Comparison of ENCODE assay signal across 7 mouse cellular contexts in the genomic region with DNA sequence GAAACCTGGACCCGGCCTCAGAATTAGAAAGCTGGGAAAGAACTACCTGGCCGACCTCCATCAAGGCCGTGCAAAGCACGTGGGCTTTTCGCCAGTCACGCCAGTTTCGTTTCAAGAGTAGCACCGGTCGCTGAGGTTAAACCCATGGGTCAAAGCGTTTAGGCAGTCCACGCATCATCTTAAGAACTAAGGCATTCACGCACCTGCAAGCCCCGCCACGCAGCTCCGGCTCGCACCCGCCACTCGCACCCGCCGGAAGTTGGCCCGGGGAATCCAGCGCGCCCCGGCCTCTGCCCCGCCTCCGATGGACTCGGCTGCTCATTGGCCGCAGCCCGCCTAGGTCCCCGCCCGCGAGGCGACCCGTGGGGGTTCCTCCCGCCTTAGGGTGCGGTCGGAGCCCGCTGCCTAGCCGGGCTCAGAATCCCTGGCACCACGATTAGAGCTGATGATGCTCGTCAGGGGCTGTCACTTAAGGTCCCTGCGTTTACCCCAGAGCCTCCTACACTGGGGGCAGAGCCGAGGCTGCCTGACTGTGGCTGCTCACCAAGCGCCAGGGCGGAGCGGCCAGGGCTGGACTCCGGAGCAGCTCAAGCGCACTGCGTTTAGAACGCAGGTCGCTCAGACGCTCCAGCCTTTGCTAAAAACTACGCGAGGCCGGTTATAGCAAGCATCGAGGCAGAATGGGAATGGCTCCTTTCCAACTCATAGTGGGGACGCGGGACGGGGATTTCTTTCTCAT. TPM values are rescaled to one million over a fixed set of nuclear protein-coding genes. Genes with fewer than 3 reads are reported as not detected.
DNase-seq lines count a peak whose midpoint lies in the region; ATAC-seq lines count a peak whose summit lies in the region.

Gene Gart, minus strand, starts transcription at position 272 of the 739 bp plus-strand sequence.

- DNase-seq in adrenal gland, adult 18-20 months (ENCODE audit: low spot score in 2 of 2) = peak; percentile 94
- DNase-seq in embryo, embryonic 11 days = peak; percentile 96
- DNase-seq in gastrocnemius, postnatal 36 days = peak; percentile 90 to 94
- DNase-seq in left cerebral cortex, postnatal 25 days (ENCODE audit: low spot score in 2 of 2) = peak; percentile 91 to 95
- peak; percentile 92 for DNase-seq in midbrain, embryonic 10.5 days (ENCODE audit: low spot score)
- peak; percentile 88 for DNase-seq in right cerebral cortex, postnatal 4 days

- intact Hi-C loops in gastrocnemius, postnatal 36 days (cut with DNase I) = loop anchor here (5.0 kb wide), 2 partner anchors 40 to 50 kb away; partner anchors contain the start of genes Donson and Tmem50b
- intact Hi-C loops in left cerebral cortex, postnatal 25 days (cut with DNase I) = loop anchor here (2.0 kb wide), 1 partner anchor 50 kb away; the partner anchor contains the start of gene Tmem50b

- H3K4me2 ChIP-seq in intestine, embryonic 15.5 days (replicated peaks) = peak within 1 kb of the TSS; percentile 94

- H3K9me3 ChIP-seq in intestine, embryonic 15.5 days = no peaks in the 10 kb centered on the region
- H3K9me3 ChIP-seq in midbrain, embryonic 10.5 days (replicated peaks) = no peaks in the 10 kb centered on the region

- H3K36me3 ChIP-seq in intestine, embryonic 15.5 days = peaks cover 5% of the 10 kb centered on the region
- H3K36me3 ChIP-seq in midbrain, embryonic 10.5 days = peaks cover 34% of the 10 kb centered on the region

- H3K4me1 ChIP-seq in intestine, embryonic 15.5 days (replicated peaks) = 0 out of 2 replicates have a peak, but pooled peaks cover 9% of the 10 kb centered on the region
- H3K4me1 ChIP-seq in midbrain, embryonic 10.5 days = peaks cover 23% of the 10 kb centered on the region

- H3K4me3 ChIP-seq in intestine, embryonic 15.5 days (replicated peaks) = peak within 1 kb of the TSS; percentile 60
- peak within 1 kb of the TSS; percentile 86 for H3K4me3 ChIP-seq in midbrain, embryonic 10.5 days

- ATAC-seq in intestine, embryonic 15.5 days = peak; percentile 93

- peak within 1 kb of the TSS; percentile 83 for H3K9ac ChIP-seq in intestine, embryonic 15.5 days

- H3K27ac ChIP-seq in intestine, embryonic 15.5 days = peak within 1 kb of the TSS; percentile 97
- H3K27ac ChIP-seq in midbrain, embryonic 10.5 days (replicated peaks) = peak within 1 kb of the TSS; percentile 99

- H3K27me3 ChIP-seq in intestine, embryonic 15.5 days (replicated peaks) = no peaks in the 10 kb centered on the region
- H3K27me3 ChIP-seq in midbrain, embryonic 10.5 days (ENCODE audit: low read depth, poor library complexity, severe bottlenecking) = no peaks in the 10 kb centered on the region

- under 1% methylated on average over 59 of the region's 59 CpGs for WGBS in intestine, embryonic 15.5 days
- under 1% methylated on average over 59 of the region's 59 CpGs for WGBS in midbrain, embryonic 10.5 days

RNA-seq across cellular contexts. Expression of gene Gart, which starts in this region (rescaled TPM):
- total RNA-seq in adrenal gland, adult 18-20 months (2021) = 100 to 1,000 TPM in 1 of 2 experiments, 10 to 100 TPM in 1; 86.9 to 108 TPM
- total RNA-seq in gastrocnemius, postnatal 36 days (2021) = 10 to 100 TPM; 48.3 to 57.9 TPM
- 107 and 110 TPM in 2 replicates for polyA plus RNA-seq in intestine, embryonic 15.5 days (2015; fragmentation: Nextera tagmentation; extraction: Ambion mirVana)
- total RNA-seq in left cerebral cortex, postnatal 25 days (2021) = 10 to 100 TPM; 36.9 to 50.1 TPM
- 145 and 162 TPM in 2 replicates for polyA plus RNA-seq in midbrain, embryonic 10.5 days (2016; fragmentation: Nextera tagmentation; extraction: Ambion mirVana)

Comparison
In these comparisons a context has a peak if more than half of its experiments do, and no peak if none do; other contexts are left out.
1. Peak in every context shown above with its lines: DNase-seq, ATAC-seq, H3K4me3 ChIP-seq and H3K27ac ChIP-seq.